Mouse (Mus musculus) kidney, adult 2 months (tissue): ENCODE results near the gene G3bp2. TPM values are rescaled to one million over a fixed set of nuclear protein-coding genes. Genes with fewer than 3 reads are reported as not detected.

Experiments
- DNase-seq: peaks from one replicate; pipeline ENCODE4 v3.0.0; 2021
- H3K27ac ChIP-seq: fragments of 200-500 bp; 2 replicates; pipeline ENCODE4 v1.5.1; 2012; ENCODE audit warnings: low read depth, low read length, control low read depth, inconsistent platforms; ENCODE audit not compliant: insufficient read depth
- H3K27me3 ChIP-seq: fragments of 200-500 bp; replicated peaks from 2 replicates; pipeline ENCODE4 v1.6.1; 2012; ENCODE audit warnings: mild to moderate bottlenecking, moderate library complexity, low read length, inconsistent platforms; ENCODE audit not compliant: control insufficient read depth, insufficient read depth
- H3K36me3 ChIP-seq: fragments of 200-500 bp; 2 replicates; pipeline ENCODE4 v1.6.1; 2012; ENCODE audit warnings: mild to moderate bottlenecking, moderate library complexity, low read length, inconsistent platforms; ENCODE audit not compliant: control insufficient read depth, insufficient read depth
- H3K4me1 ChIP-seq: fragments of 200-500 bp; 2 replicates; pipeline ENCODE4 v1.6.1; 2011; ENCODE audit warnings: low read length; ENCODE audit not compliant: control insufficient read depth, insufficient read depth
- H3K4me3 ChIP-seq: fragments of 200-500 bp; 2 replicates; pipeline ENCODE4 v1.5.1; 2011; ENCODE audit warnings: mild to moderate bottlenecking, low read depth, low read length, control low read depth; ENCODE audit not compliant: insufficient read depth
- CTCF ChIP-seq: fragments of 200-500 bp; conservative IDR thresholded peaks from 2 replicates; pipeline ENCODE4 v1.5.1; 2011; ENCODE audit warnings: low read depth, mild to moderate bottlenecking, control low read depth, low read length, moderate library complexity, mixed read lengths; ENCODE audit not compliant: insufficient read depth, insufficient read length
- POLR2A ChIP-seq: fragments of 200-500 bp; IDR thresholded peaks from one replicate; pipeline ENCODE4 v1.6.1; 2011; ENCODE audit warnings: low read depth, low read length, control low read depth
- WGBS: fragments of 180-500 bp; shearing (Covaris S2); methylation state at CpG from one replicate; pipeline ENCODE4 v1.1.7; 2018; 5-methylcytosine and 5-hydroxymethylcytosine counted together
- polyA plus RNA-seq: library from polyadenylated mRNA; depleted of rRNA; stranded (reverse); fragments of >200 nt; gene quantifications from 2 replicates; pipeline ENCODE4 v1.2.3, GENCODE M21; 2012

G3bp2 gene
- polyA plus RNA-seq, 1 experiment = 20.6 TPM

DNA sequence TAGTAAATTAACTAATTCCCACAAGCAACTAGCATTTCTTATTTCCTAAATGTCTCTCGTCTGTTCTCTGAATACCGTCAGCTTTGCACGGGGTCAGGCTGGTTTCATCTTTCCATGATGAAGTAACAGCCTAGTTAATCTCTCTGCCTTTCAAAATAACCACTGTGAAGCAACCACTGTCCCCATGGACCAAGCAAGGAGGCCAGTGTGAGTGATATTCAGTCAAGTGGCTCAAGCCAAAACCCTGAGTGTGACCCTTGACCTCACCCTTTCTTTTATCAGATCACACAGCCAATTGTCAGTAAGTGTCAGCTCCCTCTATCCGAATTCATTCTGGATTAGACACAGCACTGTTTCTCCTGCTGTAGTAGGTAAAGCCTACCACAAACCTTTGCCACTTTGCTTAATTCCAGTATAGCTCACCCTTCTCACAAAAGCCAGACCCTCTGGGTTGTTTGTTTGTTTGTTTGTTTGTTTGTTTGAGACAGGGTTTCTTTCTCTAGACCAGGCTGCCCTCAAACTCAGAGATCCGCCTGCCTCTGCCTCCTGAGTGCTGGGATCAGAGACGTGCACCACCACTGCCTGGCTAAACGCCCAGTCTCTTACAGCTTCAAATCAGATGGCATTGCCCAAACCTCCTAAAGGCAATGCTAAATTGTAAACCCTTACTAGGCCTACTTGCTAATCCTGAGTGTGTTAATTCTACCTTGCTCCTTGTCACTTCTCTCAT is 2.5 kb upstream of the G3bp2 start:
- Histone ChIP-seq H3K27ac (no peak overlapping the region), H3K27me3 (no peaks in the 10 kb centered on the region), H3K4me1 (peaks cover 11% of the 10 kb centered on the region), H3K4me3 (no peak overlapping the region), H3K36me3 (no peaks in the 10 kb centered on the region)
- WGBS = 90% methylated on average over 7 of the region's 7 CpGs
- TF ChIP-seq POLR2A = no peak
- no peak for TF ChIP-seq CTCF
- DNase-seq = no peak

DNA sequence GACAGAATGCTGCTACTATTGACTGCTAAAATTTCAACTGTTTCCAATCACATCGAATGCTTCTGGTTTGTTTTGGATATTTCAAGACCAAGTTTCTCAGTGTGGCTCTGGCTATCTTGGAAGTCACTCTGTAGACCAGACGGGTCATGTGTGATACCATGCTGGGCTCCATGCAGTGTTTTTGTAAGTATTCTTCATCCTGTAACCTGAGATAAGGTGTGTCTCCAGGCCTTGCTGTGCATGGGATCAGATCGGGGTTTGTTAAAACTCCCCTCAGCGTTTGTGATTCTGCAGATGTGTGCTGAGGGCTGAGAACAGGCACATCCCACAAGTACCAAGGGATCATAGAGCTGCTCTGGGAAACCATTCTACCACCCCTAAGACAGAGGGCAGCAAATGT is 1.7 kb upstream of the G3bp2 start:
- Histone ChIP-seq H3K4me1 (peaks cover 13% of the 10 kb centered on the region), H3K27ac (no peak overlapping the region), H3K4me3 (no peak overlapping the region), H3K36me3 (no peaks in the 10 kb centered on the region), H3K27me3 (no peaks in the 10 kb centered on the region)
- 69% methylated on average over 4 of the region's 4 CpGs for WGBS
- DNase-seq = no peak
- TF ChIP-seq CTCF = no peak
- no peak for TF ChIP-seq POLR2A

DNA sequence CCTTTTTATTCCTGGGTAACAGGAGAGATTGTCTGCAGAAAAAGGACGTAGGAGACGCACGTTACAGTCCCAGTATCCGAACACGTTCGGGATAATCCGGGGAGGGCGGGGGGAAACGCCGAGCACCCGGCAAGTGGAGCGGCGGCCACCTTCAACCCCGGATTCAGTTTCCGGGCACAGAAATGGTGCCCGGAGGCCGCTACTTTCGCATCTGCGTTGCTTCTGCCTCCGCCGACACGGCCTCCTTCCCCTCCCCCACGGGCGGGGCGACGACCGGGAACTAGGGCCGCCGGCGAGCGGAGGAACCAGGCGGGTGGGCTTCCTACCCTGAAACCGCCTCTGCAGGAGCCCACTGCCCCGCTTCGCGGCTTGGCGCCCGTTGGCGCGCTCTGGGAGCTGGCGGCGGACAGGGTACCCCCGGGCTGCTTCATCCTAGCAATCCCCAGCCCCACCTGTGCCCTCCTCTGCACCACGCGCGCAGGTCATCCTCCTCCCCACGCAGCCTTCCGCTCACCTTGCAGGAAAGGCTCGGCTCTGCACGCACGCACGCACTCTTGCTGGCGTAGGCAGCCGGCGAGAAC is 608 bp downstream of the G3bp2 start:
- peaks cover 13% of the 10 kb centered on the region for H3K4me1 ChIP-seq
- DNase-seq = peak; percentile 71
- H3K27ac ChIP-seq = peak overlapping the region; percentile 80
- no peaks in the 10 kb centered on the region for H3K27me3 ChIP-seq
- no peak for TF ChIP-seq POLR2A
- no peak for TF ChIP-seq CTCF
- 1% methylated on average over 55 of the region's 55 CpGs for WGBS
- H3K4me3 ChIP-seq = peak overlapping the region; percentile 91
- no peaks in the 10 kb centered on the region for H3K36me3 ChIP-seq

DNA sequence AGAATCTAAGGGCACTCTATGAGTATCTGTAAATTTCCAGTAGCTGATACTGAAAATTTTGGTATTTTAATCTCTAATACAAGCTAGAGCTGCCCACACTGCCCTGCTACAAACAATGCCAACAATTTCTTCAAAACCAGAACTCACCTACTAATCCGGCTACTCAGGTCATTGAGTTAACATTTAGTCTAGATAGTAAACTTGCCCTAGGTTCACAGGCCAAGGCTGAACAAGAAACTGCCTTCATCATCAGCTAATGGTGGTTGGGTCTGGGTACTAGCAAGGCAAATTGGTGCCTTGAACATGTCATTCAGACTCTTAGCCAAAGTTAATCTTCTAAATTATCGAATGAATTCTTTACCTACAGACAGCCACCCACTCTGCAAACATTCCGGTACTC is 2.2 kb downstream of the G3bp2 start:
- Histone ChIP-seq H3K36me3 (no peaks in the 10 kb centered on the region), H3K4me3 (no peak overlapping the region), H3K27me3 (no peaks in the 10 kb centered on the region), H3K4me1 (peaks cover 13% of the 10 kb centered on the region), H3K27ac (no peak overlapping the region)
- TF ChIP-seq POLR2A (no peak), CTCF (no peak)
- WGBS = 57% methylated on average over 3 of the region's 3 CpGs
- DNase-seq = peak; percentile 18

DNA sequence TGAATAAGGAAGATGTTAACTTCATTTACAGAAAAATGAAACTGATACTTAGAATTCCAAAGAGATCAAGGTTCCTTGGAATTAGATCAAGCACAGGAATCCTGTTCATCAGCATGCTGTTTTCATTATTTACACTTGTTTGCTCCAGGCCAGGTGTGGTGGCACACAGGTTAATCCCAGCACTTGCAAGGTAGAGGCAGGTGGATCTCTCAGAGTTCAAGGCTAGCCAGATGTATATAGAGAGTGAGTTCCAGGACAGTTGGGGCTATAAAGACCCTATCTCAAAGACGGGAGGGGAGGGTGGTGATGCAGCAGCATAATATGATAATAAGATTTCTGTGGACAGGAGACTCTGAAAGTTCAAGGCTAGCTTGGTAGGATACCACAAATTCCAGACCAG is 3.1 kb downstream of the G3bp2 start:
- Histone ChIP-seq H3K4me3 (no peak overlapping the region), H3K36me3 (no peaks in the 10 kb centered on the region), H3K27me3 (no peaks in the 10 kb centered on the region), H3K27ac (no peak overlapping the region), H3K4me1 (peaks cover 13% of the 10 kb centered on the region)
- DNase-seq = no peak
- TF ChIP-seq CTCF = no peak
- TF ChIP-seq POLR2A = no peak
- WGBS = 65% methylated on average over 1 of the region's 1 CpGs

DNA sequence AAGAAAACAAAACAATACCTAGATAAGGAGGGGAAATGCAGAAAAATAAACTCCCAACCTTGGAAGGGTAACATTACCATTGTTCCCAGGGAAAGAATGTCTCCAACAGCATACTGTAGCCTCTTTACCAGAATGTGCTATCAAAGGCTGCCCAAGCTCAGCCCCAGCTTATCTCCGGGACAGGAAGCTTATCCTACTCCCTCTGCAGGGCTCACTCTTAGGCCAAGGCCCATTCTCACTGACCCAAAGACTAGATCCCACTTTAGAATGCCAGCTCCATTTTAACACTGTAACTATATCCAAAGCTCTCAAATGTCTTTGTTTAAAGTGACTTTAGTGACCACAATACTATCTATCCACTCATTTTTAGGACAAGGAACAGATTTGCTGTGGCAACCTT is 4.2 kb downstream of the G3bp2 start:
- Histone ChIP-seq H3K27ac (no peak overlapping the region), H3K4me3 (no peak overlapping the region), H3K36me3 (no peaks in the 10 kb centered on the region), H3K4me1 (peaks cover 13% of the 10 kb centered on the region), H3K27me3 (no peaks in the 10 kb centered on the region)
- TF ChIP-seq CTCF (no peak), POLR2A (no peak)
- WGBS = 55% methylated on average over 1 of the region's 1 CpGs
- no peak for DNase-seq

DNA sequence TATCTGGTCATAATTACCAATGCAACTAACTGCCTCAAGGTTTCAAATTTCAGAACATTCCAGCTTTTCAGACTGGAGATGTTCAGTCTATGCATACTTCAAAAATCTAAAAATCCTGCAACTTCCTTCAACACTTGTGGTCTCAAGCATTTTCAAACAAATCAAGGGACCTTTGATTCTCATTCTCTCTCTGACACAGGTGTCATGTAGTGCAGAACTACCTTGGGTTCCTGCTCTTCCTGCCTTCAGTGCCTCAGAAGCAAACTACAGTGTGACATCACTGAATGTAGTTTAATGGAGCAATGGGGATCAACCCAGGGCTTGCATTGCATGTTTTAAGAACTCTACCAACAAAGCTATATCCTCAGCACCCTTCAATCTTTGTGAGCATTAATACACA is 4.8 kb downstream of the G3bp2 start:
- no peak for DNase-seq
- Histone ChIP-seq H3K36me3 (no peaks in the 10 kb centered on the region), H3K4me1 (peaks cover 13% of the 10 kb centered on the region), H3K27ac (no peak overlapping the region), H3K27me3 (no peaks in the 10 kb centered on the region), H3K4me3 (no peak overlapping the region)
- TF ChIP-seq POLR2A = no peak
- TF ChIP-seq CTCF = no peak
